Mouse (Mus musculus) ES-Bruce4 (cell line): ENCODE data around the gene Trim17. TPM values are rescaled to one million over a fixed set of nuclear protein-coding genes. Genes with fewer than 3 reads are reported as not detected.

Experiments used
- H3K27ac ChIP-seq: 2 replicates; pipeline ENCODE4 v1.5.1; 2012; ENCODE audit warnings: low read length, inconsistent platforms; ENCODE audit not compliant: insufficient read depth
- H3K27me3 ChIP-seq: 2 replicates; pipeline ENCODE4 v1.6.1; 2012; ENCODE audit warnings: mild to moderate bottlenecking, low read length, inconsistent platforms; ENCODE audit not compliant: control insufficient read depth, poor library complexity, insufficient read depth, severe bottlenecking
- H3K36me3 ChIP-seq: 2 replicates; pipeline ENCODE4 v1.6.1; 2012; ENCODE audit warnings: inconsistent platforms, mild to moderate bottlenecking, low read length, moderate library complexity; ENCODE audit not compliant: control insufficient read depth, poor library complexity, insufficient read depth, severe bottlenecking
- H3K4me1 ChIP-seq: one replicate; pipeline ENCODE4 v1.8.1; 2011; ENCODE audit warnings: low read length; ENCODE audit not compliant: control insufficient read depth, insufficient read depth
- H3K4me3 ChIP-seq: 2 replicates; pipeline ENCODE4 v1.5.1; 2011; ENCODE audit warnings: low read depth, mild to moderate bottlenecking, low read length
- H3K9ac ChIP-seq: 2 replicates; pipeline ENCODE4 v1.6.1; 2012; ENCODE audit warnings: low read depth, mild to moderate bottlenecking, inconsistent platforms; ENCODE audit not compliant: poor library complexity, severe bottlenecking
- H3K9me3 ChIP-seq: replicated peaks from 2 replicates; pipeline ENCODE4 v1.6.1; 2012; ENCODE audit warnings: mild to moderate bottlenecking, low read length, inconsistent platforms; ENCODE audit not compliant: control insufficient read depth, poor library complexity, insufficient read depth, severe bottlenecking
- CTCF ChIP-seq: IDR thresholded peaks from one replicate; pipeline ENCODE4 v1.8.1; 2011; ENCODE audit warnings: low read depth, low read length
- EP300 ChIP-seq: IDR thresholded peaks from 2 replicates; pipeline ENCODE4 v1.6.1; 2011; ENCODE audit warnings: low read depth, low read length; ENCODE audit not compliant: insufficient read depth
- POLR2A ChIP-seq: IDR thresholded peaks from one replicate; pipeline ENCODE4 v1.8.1; 2011; ENCODE audit warnings: low read length; ENCODE audit not compliant: insufficient read depth
- polyA plus RNA-seq: library from polyadenylated mRNA; stranded (reverse); fragments of >200 nt; gene quantifications from 2 replicates; pipeline ENCODE4 v1.2.4, GENCODE M21; 2011; ENCODE audit warnings: low read depth; ENCODE audit not compliant: missing spikeins, insufficient read depth, insufficient read length

Gene Trim17
- polyA plus RNA-seq, 1 experiment = not detected

GRCm38 (mm10) chr11:58969659-58970058 is 15.2 kb downstream of the Trim17 start:
- H3K27ac ChIP-seq = no peak overlapping the region

GRCm38 (mm10) chr11:58970831-58971530 is 16.5 kb downstream of the Trim17 start:
- Histone ChIP-seq H3K9me3 (no peaks in the 10 kb centered on the region), H3K27ac (no peak overlapping the region), H3K9ac (no peak overlapping the region), H3K4me3 (no peak overlapping the region), H3K4me1 (no peaks in the 10 kb centered on the region), H3K36me3 (no peaks in the 10 kb centered on the region), H3K27me3 (no peaks in the 10 kb centered on the region)
- TF ChIP-seq EP300 (no peak), CTCF (peak; percentile 37)

More at GRCm38 (mm10) chr11:58969659-58970058, 15.2 kb downstream of the Trim17 start:
- Histone ChIP-seq H3K9ac (no peak overlapping the region), H3K36me3 (no peaks in the 10 kb centered on the region), H3K4me1 (no peaks in the 10 kb centered on the region), H3K9me3 (no peaks in the 10 kb centered on the region), H3K27me3 (no peaks in the 10 kb centered on the region), H3K4me3 (no peak overlapping the region)
- TF ChIP-seq CTCF (no peak), EP300 (no peak), POLR2A (no peak)

- TF ChIP-seq CTCF = no peak
- no peak for TF ChIP-seq EP300
- no peak for TF ChIP-seq POLR2A
- no peaks in the 10 kb centered on the region for H3K9me3 ChIP-seq
- H3K27me3 ChIP-seq = no peaks in the 10 kb centered on the region
- no peaks in the 10 kb centered on the region for H3K4me1 ChIP-seq
- H3K9ac ChIP-seq = no peak overlapping the region
- no peak overlapping the region for H3K4me3 ChIP-seq
- no peak overlapping the region for H3K27ac ChIP-seq
- H3K36me3 ChIP-seq = no peaks in the 10 kb centered on the region
Observed at GRCm38 (mm10) chr11:58971796-58972195, 17.3 kb downstream of the Trim17 start.

- Histone ChIP-seq H3K36me3 (no peaks in the 10 kb centered on the region), H3K27me3 (no peaks in the 10 kb centered on the region), H3K4me3 (no peak overlapping the region), H3K9ac (no peak overlapping the region), H3K9me3 (no peaks in the 10 kb centered on the region), H3K4me1 (no peaks in the 10 kb centered on the region), H3K27ac (no peak overlapping the region; the same call in 1 of the 2 replicates)
- TF ChIP-seq POLR2A (no peak), EP300 (no peak), CTCF (no peak)
Observed at GRCm38 (mm10) chr11:58974414-58974813, 19.9 kb downstream of the Trim17 start.

- Histone ChIP-seq H3K27ac (no peak overlapping the region), H3K36me3 (no peaks in the 10 kb centered on the region), H3K9me3 (no peaks in the 10 kb centered on the region), H3K27me3 (no peaks in the 10 kb centered on the region), H3K9ac (peak overlapping the region; percentile 84), H3K4me3 (peak overlapping the region; percentile 86), H3K4me1 (no peaks in the 10 kb centered on the region)
- TF ChIP-seq POLR2A = no peak
- no peak for TF ChIP-seq EP300
- TF ChIP-seq CTCF = no peak
Observed at GRCm38 (mm10) chr11:58977150-58977549, 22.7 kb downstream of the Trim17 start.

- Histone ChIP-seq H3K27ac (peak overlapping the region; percentile 8; the same call in 1 of the 2 replicates), H3K9me3 (no peaks in the 10 kb centered on the region), H3K4me3 (peak overlapping the region; percentile 86), H3K4me1 (no peaks in the 10 kb centered on the region), H3K36me3 (peaks cover 2% of the 10 kb centered on the region), H3K9ac (peak overlapping the region; percentile 84), H3K27me3 (no peaks in the 10 kb centered on the region)
- TF ChIP-seq CTCF = no peak
- no peak for TF ChIP-seq EP300
- no peak for TF ChIP-seq POLR2A
Observed at GRCm38 (mm10) chr11:58977607-58978026, 23.1 kb downstream of the Trim17 start.
